Mouse (Mus musculus) embryonic facial prominence, embryonic 11.5 days (tissue): ENCODE measurements at regions not wholly inside any gene's neighbourhood (a gene's known extent, or its start where the extent isn't known, plus 50 kb on each side); places are given as distances from the start of the nearest gene placed in this dataset.

ENCODE experiments used
- ATAC-seq: fragments of 200-750 bp; cut with Nextera tagmentation; replicated peaks from 2 replicates; pipeline ENCODE4 v1.8.0; 2017; ENCODE audit warnings: low read depth; ENCODE audit not compliant: insufficient number of reproducible peaks, low FRiP score, low TSS enrichment
- DNase-seq: peaks from one replicate; pipeline ENCODE4 v3.0.0-alpha.2; 2015; ENCODE audit warnings: low spot score
- H3K27ac ChIP-seq: fragments of 300-500 bp; sonication (generic); replicated peaks from 2 replicates; pipeline ENCODE4 v1.5.1; 2014; ENCODE audit warnings: mild to moderate bottlenecking, low read depth, low read length, control low read depth
- H3K27me3 ChIP-seq: fragments of 300-500 bp; sonication (generic); 2 replicates; pipeline ENCODE4 v1.6.1; 2014; ENCODE audit warnings: mild to moderate bottlenecking, low read length, moderate library complexity, mixed read lengths; ENCODE audit not compliant: control insufficient read depth, insufficient read depth
- H3K36me3 ChIP-seq: fragments of 300-500 bp; sonication (generic); replicated peaks from 2 replicates; pipeline ENCODE4 v1.6.1; 2014; ENCODE audit warnings: low read depth, mild to moderate bottlenecking, low read length, moderate library complexity, mixed read lengths; ENCODE audit not compliant: control insufficient read depth, insufficient read depth
- H3K4me1 ChIP-seq: fragments of 300-500 bp; sonication (generic); 2 replicates; pipeline ENCODE4 v1.6.1; 2014; ENCODE audit warnings: low read length, mixed read lengths; ENCODE audit not compliant: control insufficient read depth, insufficient read depth
- H3K4me2 ChIP-seq: fragments of 300-500 bp; sonication (generic); 2 replicates; pipeline ENCODE4 v1.6.1; 2014; ENCODE audit warnings: low read depth, mild to moderate bottlenecking, control low read depth, low read length, moderate library complexity
- H3K4me3 ChIP-seq: fragments of 300-500 bp; sonication (generic); 2 replicates; pipeline ENCODE4 v1.5.1; 2014; ENCODE audit warnings: low read depth, low read length, control low read depth
- H3K9ac ChIP-seq: fragments of 300-500 bp; sonication (generic); replicated peaks from 2 replicates; pipeline ENCODE4 v1.6.1; 2014; ENCODE audit warnings: mild to moderate bottlenecking, control low read depth, low read length
- H3K9me3 ChIP-seq: fragments of 300-500 bp; sonication (generic); replicated peaks from 2 replicates; pipeline ENCODE4 v1.6.1; 2016; ENCODE audit warnings: mild to moderate bottlenecking, low read length, inconsistent platforms, mixed read lengths; ENCODE audit not compliant: control insufficient read depth
- WGBS: fragments of 180-500 bp; shearing (Covaris S2); extraction: QIAGEN DNeasy Blood & Tissue Kit; methylation state at CpG from one replicate; pipeline ENCODE4 v1.1.7; 2014; 5-methylcytosine and 5-hydroxymethylcytosine counted together

- no peak overlapping the region for H3K9ac ChIP-seq
- H3K9me3 ChIP-seq = no peaks in the 10 kb centered on the region
- no peaks in the 10 kb centered on the region for H3K36me3 ChIP-seq
- no peaks in the 10 kb centered on the region for H3K27me3 ChIP-seq
- no peak overlapping the region for H3K4me3 ChIP-seq
- DNase-seq = no peak
- no peaks in the 10 kb centered on the region for H3K4me1 ChIP-seq
- ATAC-seq = no peak
- no peak overlapping the region for H3K4me2 ChIP-seq
- WGBS = 91% methylated on average over 1 of the region's 1 CpGs
- no peak overlapping the region for H3K27ac ChIP-seq
Measured at GRCm38 (mm10) chr16:58110452-58110851, 297.8 kb upstream of the Dcbld2 start.

DNA sequence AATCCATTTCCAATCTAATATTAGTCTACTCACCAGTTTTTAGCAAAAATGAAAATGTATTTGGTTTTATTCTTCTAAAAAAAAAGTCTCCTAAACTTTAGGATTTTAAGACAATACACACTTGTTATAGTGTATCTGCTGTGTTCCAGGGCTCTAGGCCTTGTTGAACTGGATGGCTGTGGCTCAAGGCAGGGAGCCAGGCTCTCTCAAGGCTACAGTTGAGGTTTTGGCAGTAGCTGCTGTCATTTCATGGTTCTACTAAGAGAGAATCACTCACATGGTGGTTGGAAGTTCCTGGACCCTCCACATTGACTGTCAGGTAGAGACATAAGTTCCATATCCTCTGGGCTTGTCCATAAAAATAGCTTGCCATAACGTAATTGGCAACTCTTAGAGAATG, 282.2 kb upstream of the Dcbld2 start:
- DNase-seq = no peak
- H3K9me3 ChIP-seq = no peaks in the 10 kb centered on the region
- no peak overlapping the region for H3K9ac ChIP-seq
- no peak overlapping the region for H3K4me3 ChIP-seq
- WGBS = 84% methylated on average over 1 of the region's 1 CpGs
- no peaks in the 10 kb centered on the region for H3K4me1 ChIP-seq
- H3K4me2 ChIP-seq = no peak overlapping the region
- H3K27me3 ChIP-seq = no peaks in the 10 kb centered on the region
- ATAC-seq = no peak
- no peaks in the 10 kb centered on the region for H3K36me3 ChIP-seq
- H3K27ac ChIP-seq = no peak overlapping the region

- no peaks in the 10 kb centered on the region for H3K27me3 ChIP-seq
- no peak for ATAC-seq
- no peak overlapping the region for H3K27ac ChIP-seq
- no peak overlapping the region for H3K9ac ChIP-seq
- WGBS = 80% methylated on average over 12 of the region's 12 CpGs
- H3K4me1 ChIP-seq = no peaks in the 10 kb centered on the region
- no peak overlapping the region for H3K4me2 ChIP-seq
- H3K36me3 ChIP-seq = no peaks in the 10 kb centered on the region
- DNase-seq = no peak
- no peaks in the 10 kb centered on the region for H3K9me3 ChIP-seq
- H3K4me3 ChIP-seq = no peak overlapping the region
Measured at GRCm38 (mm10) chr16:58136144-58136905, 271.9 kb upstream of the Dcbld2 start.

DNA sequence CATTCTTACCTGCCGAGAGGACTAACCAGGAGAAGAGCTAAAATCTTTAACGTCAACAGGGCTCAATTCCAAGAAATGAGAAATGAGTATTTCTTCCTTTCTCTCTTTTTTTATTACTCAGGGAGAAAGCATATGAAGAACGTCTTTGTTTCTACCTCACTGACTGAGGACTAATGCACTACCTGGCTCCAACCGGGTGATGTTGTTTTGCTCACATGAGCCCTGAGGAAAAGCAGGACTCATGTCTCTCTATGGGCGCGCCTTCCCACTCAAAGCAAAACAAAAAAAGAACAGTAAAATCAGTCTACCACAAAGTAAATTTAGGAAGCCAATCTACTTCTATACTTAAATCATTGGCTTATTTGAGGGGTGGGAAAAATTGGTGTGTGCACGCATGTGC, 271.3 kb upstream of the Dcbld2 start:
- H3K4me3 ChIP-seq = no peak overlapping the region
- no peak for DNase-seq
- no peaks in the 10 kb centered on the region for H3K9me3 ChIP-seq
- H3K9ac ChIP-seq = no peak overlapping the region
- H3K36me3 ChIP-seq = no peaks in the 10 kb centered on the region
- no peak overlapping the region for H3K27ac ChIP-seq
- WGBS = 89% methylated on average over 7 of the region's 7 CpGs
- H3K4me1 ChIP-seq = no peaks in the 10 kb centered on the region
- no peaks in the 10 kb centered on the region for H3K27me3 ChIP-seq
- ATAC-seq = no peak
- no peak overlapping the region for H3K4me2 ChIP-seq

- Histone ChIP-seq H3K4me2 (no peak overlapping the region), H3K27ac (no peak overlapping the region), H3K27me3 (no peaks in the 10 kb centered on the region), H3K36me3 (no peaks in the 10 kb centered on the region), H3K9me3 (no peaks in the 10 kb centered on the region), H3K4me1 (no peaks in the 10 kb centered on the region), H3K4me3 (no peak overlapping the region), H3K9ac (no peak overlapping the region)
- ATAC-seq (no peak), DNase-seq (no peak)
- 73% methylated on average over 4 of the region's 4 CpGs for WGBS
Measured at GRCm38 (mm10) chr16:58137728-58138279, 270.4 kb upstream of the Dcbld2 start.

DNA sequence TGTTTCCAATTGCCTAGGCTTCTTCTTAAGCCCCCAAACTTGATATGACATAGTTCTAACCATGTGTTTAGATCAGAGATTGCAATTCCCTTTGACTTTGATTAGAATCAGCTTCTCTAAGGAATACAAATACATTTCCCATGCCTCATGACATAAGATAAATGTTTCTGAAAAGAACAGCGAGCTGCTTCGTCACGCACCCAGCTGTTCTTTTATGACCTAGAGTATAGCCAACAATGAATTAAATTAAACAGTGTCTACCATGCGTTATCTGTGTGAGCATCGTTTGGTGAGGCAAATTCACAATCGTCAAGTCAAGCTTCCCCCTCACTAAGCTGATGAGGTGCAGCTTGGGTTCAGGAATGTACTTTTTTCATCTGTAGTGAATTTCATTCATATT, 261.8 kb upstream of the Dcbld2 start:
- no peaks in the 10 kb centered on the region for H3K9me3 ChIP-seq
- DNase-seq (no peak), ATAC-seq (no peak)
- H3K27ac ChIP-seq = no peak overlapping the region
- H3K4me3 ChIP-seq = no peak overlapping the region
- H3K36me3 ChIP-seq = no peaks in the 10 kb centered on the region
- WGBS = 66% methylated on average over 6 of the region's 6 CpGs
- H3K4me1 ChIP-seq = no peaks in the 10 kb centered on the region
- no peak overlapping the region for H3K4me2 ChIP-seq
- H3K9ac ChIP-seq = no peak overlapping the region
- H3K27me3 ChIP-seq = no peaks in the 10 kb centered on the region

- no peaks in the 10 kb centered on the region for H3K27me3 ChIP-seq
- no peak overlapping the region for H3K9ac ChIP-seq
- no peaks in the 10 kb centered on the region for H3K36me3 ChIP-seq
- no peaks in the 10 kb centered on the region for H3K9me3 ChIP-seq
- 43% methylated on average over 4 of the region's 4 CpGs for WGBS
- no peak overlapping the region for H3K4me3 ChIP-seq
- no peak overlapping the region for H3K4me2 ChIP-seq
- ATAC-seq (no peak), DNase-seq (peak; percentile 21)
- H3K27ac ChIP-seq = no peak overlapping the region
- no peaks in the 10 kb centered on the region for H3K4me1 ChIP-seq
Measured at GRCm38 (mm10) chr16:58155538-58155937, 252.7 kb upstream of the Dcbld2 start.

- H3K9me3 ChIP-seq = no peaks in the 10 kb centered on the region
- H3K27ac ChIP-seq = no peak overlapping the region
- no peaks in the 10 kb centered on the region for H3K36me3 ChIP-seq
- H3K9ac ChIP-seq = no peak overlapping the region
- H3K4me3 ChIP-seq = no peak overlapping the region
- WGBS = 64% methylated on average over 5 of the region's 5 CpGs
- no peaks in the 10 kb centered on the region for H3K4me1 ChIP-seq
- ATAC-seq = no peak
- no peaks in the 10 kb centered on the region for H3K27me3 ChIP-seq
- no peak for DNase-seq
- H3K4me2 ChIP-seq = no peak overlapping the region
Measured at GRCm38 (mm10) chr16:58178744-58179401, 229.4 kb upstream of the Dcbld2 start.
